Mouse (Mus musculus) C2C12 (cell line): Measurements from ENCODE around the gene Txn2.

Source experiments
- CTCF ChIP-seq: IDR thresholded peaks from one replicate; pipeline ENCODE4 v1.5.1; 2011; ENCODE audit not compliant: control insufficient read depth, insufficient read depth, insufficient read length
- MAX ChIP-seq: IDR thresholded peaks from one replicate; pipeline ENCODE4 v1.6.1; 2011; ENCODE audit warnings: mild to moderate bottlenecking, control low read depth
- MYOD1 ChIP-seq: IDR thresholded peaks from one replicate; pipeline ENCODE4 v1.6.1; 2011; ENCODE audit warnings: low read depth; ENCODE audit not compliant: control insufficient read depth, insufficient read length
- MYOG ChIP-seq: IDR thresholded peaks from one replicate; pipeline ENCODE4 v1.6.1; 2011; ENCODE audit not compliant: control insufficient read depth, insufficient read length; ENCODE audit errors: extremely low read depth
- USF1 ChIP-seq: IDR thresholded peaks from one replicate; pipeline ENCODE4 v1.6.1; 2011; ENCODE audit warnings: low read depth, mild to moderate bottlenecking, control low read depth, moderate library complexity

GRCm38 (mm10) chr15:77956404-77956901, 27.6 kb upstream of the Txn2 start, which contains the start of gene Foxred2:
- TF ChIP-seq CTCF (peak; percentile 75), MAX (peak; percentile 98), USF1 (peak; percentile 91), MYOD1 (no peak), MYOG (no peak)
